Mouse (Mus musculus) gastrocnemius, adult 2 months (tissue): ENCODE measurements around the gene Nelfe. TPM values are rescaled to one million over a fixed set of nuclear protein-coding genes. Genes with fewer than 3 reads are reported as not detected.
"Not testable (repeated sequence)": the region's sequence is repeated elsewhere in the genome, so short reads cannot be mapped to it uniquely, and the experiment has no call there.

Experiments used
- DNase-seq: peaks from one replicate; pipeline ENCODE4 v3.0.0; 2022
- H3K27ac ChIP-seq: fragments of 200-600 bp; 2 replicates; pipeline ENCODE4 v1.8.1; 2022; ENCODE audit warnings: mild to moderate bottlenecking
- H3K4me3 ChIP-seq: fragments of 200-600 bp; 2 replicates; pipeline ENCODE4 v1.8.1; 2022; ENCODE audit warnings: mild to moderate bottlenecking, moderate library complexity
- CTCF ChIP-seq: fragments of 200-600 bp; IDR thresholded peaks from 2 replicates; pipeline ENCODE4 v1.8.1; 2022; ENCODE audit warnings: antibody characterized with exemption, mild to moderate bottlenecking, moderate library complexity
- intact Hi-C: fragments of 180-260 bp; cut with DNase I; formaldehyde crosslinking; loops from one replicate; pipeline ENCODE4 v1.15.1; 2025
- long read RNA-seq, 2 experiments: library from polyadenylated mRNA; stranded (forward); transcript quantifications; one replicate each; pipeline ENCODE4 v2.0.0; 2021
- total RNA-seq, 2 experiments: library from RNA; stranded (reverse); gene quantifications; 2 replicates each; pipeline ENCODE4 v1.2.3; 2021

Gene Nelfe
- total RNA-seq = 10 to 100 TPM in 1 of 2 experiments, 1 to 10 TPM in 1; 9.4 to 10.8 TPM
- long read RNA-seq, experiment 1, partial matches to known transcripts = 1 of 4 reads
- long read RNA-seq, experiment 1, other reads (novel, unspliced or antisense) = 0 of 4 reads
- long read RNA-seq, experiment 2, partial matches to known transcripts = 1 of 6 reads
- long read RNA-seq, experiment 2, other reads (novel, unspliced or antisense) = 0 of 6 reads

DNA sequence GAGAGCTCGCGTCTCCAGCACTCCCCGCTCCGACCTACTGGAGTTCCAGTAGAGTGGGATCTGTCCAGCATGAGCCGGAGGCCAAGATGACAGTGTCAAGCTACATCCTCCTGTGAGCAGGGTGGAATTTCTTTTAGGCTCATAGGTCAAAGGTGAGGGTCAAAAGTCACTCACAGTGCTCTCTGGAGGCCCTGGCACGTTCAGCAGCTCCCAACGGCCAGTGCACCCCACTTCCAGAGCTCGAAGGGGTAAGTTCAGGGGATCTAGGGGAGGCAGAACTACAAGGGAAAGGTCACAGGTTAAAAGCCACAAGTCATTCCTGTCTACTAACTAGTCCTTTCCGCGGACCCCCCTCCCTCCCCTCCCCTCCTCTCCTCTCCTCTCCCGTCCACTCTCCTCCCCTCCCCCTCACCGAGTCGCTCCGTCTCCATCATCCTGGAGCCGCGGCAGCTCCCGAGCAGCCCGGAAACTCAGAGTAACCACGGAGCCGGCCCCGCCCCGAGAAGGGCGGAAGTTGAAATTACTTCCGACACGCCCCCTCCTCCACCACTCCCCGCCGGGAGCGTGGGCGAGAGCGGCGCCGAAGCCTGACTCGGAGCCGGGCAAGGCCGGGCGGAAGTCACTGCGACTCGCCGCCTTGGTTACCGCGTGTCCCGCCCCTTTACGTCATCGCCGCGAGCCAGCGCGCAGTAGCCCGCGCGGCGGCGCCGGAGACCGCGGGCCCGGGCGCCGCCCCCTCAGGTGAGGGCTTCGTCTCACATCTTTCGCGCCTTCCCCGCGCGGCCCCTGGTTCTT, at the start of gene Nelfe, which contains the start of gene Skiv2l:
Gene Nelfe, plus strand, starts transcription at position 670 of the 795 bp plus-strand sequence.
Gene Skiv2l, minus strand, starts transcription at position 489 of the 795 bp plus-strand sequence.
- intact Hi-C loops = loop anchor here (2.0 kb wide), 1 partner anchor 45 kb away; no protein-coding TSS in a partner anchor
- Histone ChIP-seq H3K27ac (peak within 1 kb of the TSS; percentile 89), H3K4me3 (peak within 1 kb of the TSS; percentile 85)
- TF ChIP-seq CTCF = peak; percentile 39
- DNase-seq = peak; percentile 99

- DNase-seq, H3K27ac ChIP-seq, H3K4me3 ChIP-seq: not testable (repeated sequence)
- intact Hi-C loops = loop anchor here (5.0 kb wide), 1 partner anchor 84 kb away; no protein-coding TSS in a partner anchor
Observed at GRCm38 (mm10) chr17:34800781-34801305, 49.3 kb upstream of the Nelfe start.

GRCm38 (mm10) chr17:34802756-34803155, 47.4 kb upstream of the Nelfe start:
- DNase-seq, H3K4me3 ChIP-seq, H3K27ac ChIP-seq: not testable (repeated sequence)
- intact Hi-C loops = loop anchor here (5.0 kb wide), 1 partner anchor 85 kb away; no protein-coding TSS in a partner anchor

DNA sequence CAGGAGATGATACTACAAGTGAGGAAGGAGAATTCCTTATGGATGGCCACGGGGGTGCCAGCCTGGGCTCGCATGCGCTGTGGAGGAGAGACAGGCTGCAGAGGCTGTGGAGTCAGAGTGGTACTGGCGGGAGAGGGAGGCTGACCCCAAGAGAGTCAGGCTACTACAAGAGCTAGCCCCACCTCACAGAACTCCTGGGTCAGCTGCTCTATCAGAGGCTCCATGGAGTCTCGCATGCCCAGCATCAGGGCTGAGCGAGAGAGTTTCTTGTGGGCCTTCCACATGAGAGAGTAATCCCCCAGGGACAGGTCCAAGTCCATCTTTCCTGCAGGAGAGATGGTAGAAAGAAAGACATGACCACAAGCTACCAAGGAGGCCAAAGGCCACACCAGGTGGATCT, 46.8 kb upstream of the Nelfe start:
- not testable (repeated sequence) for H3K4me3 ChIP-seq, H3K27ac ChIP-seq, DNase-seq
- intact Hi-C loops = loop anchor here (5.0 kb wide), 1 partner anchor 86 kb away; no protein-coding TSS in a partner anchor

DNA sequence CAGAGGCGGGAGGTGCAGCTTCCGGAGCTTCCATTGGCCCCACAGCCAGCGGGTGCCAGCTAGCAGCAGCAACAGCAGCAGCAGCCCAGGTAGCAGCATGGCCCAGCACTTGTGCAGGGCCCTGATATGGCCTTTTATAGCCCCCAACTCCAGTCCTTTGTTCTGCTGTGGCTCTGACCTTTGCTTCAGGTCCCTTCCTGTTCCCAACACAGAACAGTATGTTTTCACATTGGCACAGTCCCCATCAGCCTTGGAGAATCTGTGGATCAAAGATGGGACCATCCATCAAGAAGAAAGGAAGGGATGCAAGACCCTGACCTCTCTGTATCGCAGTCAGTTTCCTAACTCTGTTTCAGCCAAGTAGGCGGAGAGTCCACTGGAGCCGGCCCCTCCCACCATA, 45.9 kb upstream of the Nelfe start, which contains the start of gene Cyp21a1:
Gene Cyp21a1, minus strand, starts transcription at position 261 of the 400 bp plus-strand sequence.
- not testable (repeated sequence) for H3K27ac ChIP-seq, H3K4me3 ChIP-seq, DNase-seq
- intact Hi-C loops = loop anchor here (5.0 kb wide), 1 partner anchor 87 kb away; no protein-coding TSS in a partner anchor

DNA sequence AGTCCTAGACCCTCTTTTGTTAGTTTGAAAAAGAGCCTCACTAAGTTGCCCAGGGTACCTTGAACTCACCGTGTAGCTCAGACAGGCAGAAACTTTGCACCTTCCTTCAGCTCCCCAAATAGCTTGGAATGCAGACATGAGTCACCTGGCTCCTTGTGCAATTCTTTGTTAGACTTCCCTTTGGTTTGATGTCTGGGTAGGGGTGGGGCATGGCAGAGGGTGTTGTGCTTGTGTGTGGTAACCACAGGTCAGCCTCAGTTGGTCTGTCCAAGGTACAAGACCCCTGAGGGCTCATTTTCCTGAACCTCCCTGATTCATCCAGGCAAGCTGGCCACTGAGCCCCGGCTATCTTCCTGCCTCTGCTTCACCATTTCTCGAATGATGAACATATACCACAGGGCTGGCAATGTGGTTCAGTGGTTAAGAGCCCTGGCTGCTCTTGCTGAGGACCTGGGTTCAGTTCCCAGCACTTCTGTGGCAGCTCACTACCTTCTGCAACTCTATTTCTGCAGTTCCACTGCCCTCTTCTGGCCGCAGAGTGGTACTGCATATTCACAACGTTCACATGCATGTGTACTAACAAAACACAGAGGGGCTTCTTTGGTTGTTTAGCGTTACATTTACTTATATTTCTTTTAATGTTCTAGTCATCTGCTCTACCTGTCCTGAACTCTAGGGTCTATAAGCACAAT, 45.2 kb upstream of the Nelfe start:
- Histone ChIP-seq H3K4me3 (no peak overlapping the region), H3K27ac (no peak overlapping the region)
- no peak for DNase-seq
- intact Hi-C loops = loop anchor here (5.0 kb wide), 1 partner anchor 88 kb away; no protein-coding TSS in a partner anchor
- TF ChIP-seq CTCF = peak; percentile 51

DNA sequence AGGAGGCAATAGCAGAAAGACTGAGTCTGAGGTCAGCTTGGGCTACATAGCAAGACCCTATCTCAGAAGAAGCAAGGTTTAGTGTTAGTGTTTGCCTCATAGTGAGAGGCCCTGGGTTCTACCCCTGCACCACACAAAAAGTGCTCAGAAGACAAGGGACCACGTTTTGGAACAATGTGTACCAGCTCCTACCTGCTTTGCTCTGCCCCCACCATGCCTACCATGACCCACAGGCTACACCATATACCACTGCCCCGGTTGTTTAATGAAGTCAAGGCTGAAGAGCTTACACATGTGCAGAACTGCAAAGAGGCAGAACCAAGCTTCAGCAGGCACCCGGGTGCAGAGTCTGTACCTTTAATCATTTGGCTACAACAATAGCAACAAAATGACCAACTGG, 43.0 kb upstream of the Nelfe start:
- Histone ChIP-seq H3K4me3 (no peak overlapping the region), H3K27ac (no peak overlapping the region)
- no peak for TF ChIP-seq CTCF
- intact Hi-C loops = no loop called here
- no peak for DNase-seq

- no peak overlapping the region for H3K4me3 ChIP-seq
- no peak for TF ChIP-seq CTCF
Observed at GRCm38 (mm10) chr17:34808599-34809205, 41.5 kb upstream of the Nelfe start.

DNA sequence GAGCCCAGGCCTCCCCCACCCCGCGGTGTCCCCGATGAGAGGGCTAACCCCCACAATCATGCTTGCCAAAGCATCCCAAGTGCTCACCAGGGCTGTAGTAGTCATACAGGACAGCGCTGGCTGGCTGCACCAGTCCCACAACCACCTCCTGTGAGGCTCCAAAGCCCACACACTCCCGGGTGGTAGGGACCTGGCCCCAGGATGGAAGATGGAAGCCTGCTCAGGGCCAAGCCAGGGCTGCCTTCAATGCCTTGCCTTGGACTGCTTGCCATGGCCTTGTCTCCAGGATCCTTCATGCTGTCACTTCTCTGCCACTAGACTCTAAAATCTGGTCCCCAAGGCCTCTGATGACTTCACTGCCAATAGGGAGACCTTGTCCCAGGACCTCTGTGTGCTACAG, 39.8 kb upstream of the Nelfe start:
- intact Hi-C loops, H3K27ac ChIP-seq, DNase-seq, H3K4me3 ChIP-seq: not testable (repeated sequence)

More at GRCm38 (mm10) chr17:34808599-34809205, 41.5 kb upstream of the Nelfe start:
- intact Hi-C loops = no loop called here
- no peak overlapping the region for H3K27ac ChIP-seq
- no peak for DNase-seq

GRCm38 (mm10) chr17:34810811-34811210, 39.4 kb upstream of the Nelfe start:
- H3K4me3 ChIP-seq, intact Hi-C loops, DNase-seq, H3K27ac ChIP-seq: not testable (repeated sequence)

DNA sequence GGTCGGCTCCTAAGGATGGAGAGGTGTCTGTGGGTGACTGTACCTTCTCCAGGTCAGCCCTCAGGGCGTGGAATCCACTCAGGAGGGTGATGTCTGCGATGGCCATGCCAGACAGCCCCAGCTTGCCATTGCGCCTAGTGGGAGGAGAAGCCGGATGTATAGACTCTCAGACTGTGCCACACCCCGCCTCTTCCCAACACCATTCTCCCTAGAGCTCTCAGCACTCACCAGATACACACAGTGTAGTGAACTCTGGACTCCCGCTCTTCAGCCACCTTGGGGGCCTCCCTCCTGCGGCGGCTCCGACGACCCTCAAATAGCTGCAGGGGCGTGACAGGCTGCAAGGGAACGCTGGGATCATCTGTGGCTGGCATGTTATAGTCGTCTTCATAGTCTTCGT, 38.9 kb upstream of the Nelfe start:
- DNase-seq = no peak
- intact Hi-C loops = no loop called here
- Histone ChIP-seq H3K27ac (no peak overlapping the region), H3K4me3 (no peak overlapping the region)
- TF ChIP-seq CTCF = no peak

DNA sequence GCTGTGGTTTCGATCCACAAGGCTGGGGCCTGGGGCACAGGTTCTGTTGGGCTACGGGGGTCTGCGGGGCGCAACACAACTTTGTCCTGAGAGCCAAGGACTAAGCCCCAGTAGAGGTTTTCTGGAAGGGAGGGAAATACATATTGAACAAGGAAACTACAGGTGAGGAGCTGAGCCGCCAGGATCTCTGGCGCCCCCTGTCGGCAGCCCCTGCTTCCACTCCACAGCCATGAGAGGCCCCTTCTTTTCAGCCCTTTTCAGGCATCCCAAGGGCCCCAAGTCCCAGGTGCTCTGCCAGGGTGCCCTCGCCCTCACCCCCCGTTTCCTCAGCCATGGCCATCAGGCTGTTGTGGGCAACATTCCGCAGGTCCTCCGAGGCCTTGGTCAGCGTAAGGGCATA, 36.4 kb upstream of the Nelfe start:
- peak; percentile 81 for TF ChIP-seq CTCF
- DNase-seq = peak; percentile 55
- intact Hi-C loops, H3K27ac ChIP-seq, H3K4me3 ChIP-seq: not testable (repeated sequence)
